Mouse (Mus musculus) gastrocnemius, adult 2 months (tissue): ENCODE measurements around the gene Prkcq. TPM values are rescaled to one million over a fixed set of nuclear protein-coding genes. Genes with fewer than 3 reads are reported as not detected.

Experiments
- DNase-seq: peaks from one replicate; pipeline ENCODE4 v3.0.0; 2022
- H3K27ac ChIP-seq: fragments of 200-600 bp; 2 replicates; pipeline ENCODE4 v1.8.1; 2022; ENCODE audit warnings: mild to moderate bottlenecking
- H3K4me3 ChIP-seq: fragments of 200-600 bp; 2 replicates; pipeline ENCODE4 v1.8.1; 2022; ENCODE audit warnings: mild to moderate bottlenecking, moderate library complexity
- CTCF ChIP-seq: fragments of 200-600 bp; IDR thresholded peaks from 2 replicates; pipeline ENCODE4 v1.8.1; 2022; ENCODE audit warnings: antibody characterized with exemption, mild to moderate bottlenecking, moderate library complexity
- intact Hi-C: fragments of 180-260 bp; cut with DNase I; formaldehyde crosslinking; loops from one replicate; pipeline ENCODE4 v1.15.1; 2025
- total RNA-seq, 2 experiments: library from RNA; stranded (reverse); gene quantifications; 2 replicates each; pipeline ENCODE4 v1.2.3; 2021

Prkcq gene
- total RNA-seq, 2 experiments from 2014 or later: 75.5 to 85.1 TPM

- no peak for TF ChIP-seq CTCF
- intact Hi-C loops: loop anchor here (10.0 kb wide), 2 partner anchors 113 to 173 kb away; partner anchors contain the start of gene Prkcq
Measured at GRCm38 (mm10) chr2:11287834-11288530, 116.1 kb downstream of the Prkcq start.

DNA sequence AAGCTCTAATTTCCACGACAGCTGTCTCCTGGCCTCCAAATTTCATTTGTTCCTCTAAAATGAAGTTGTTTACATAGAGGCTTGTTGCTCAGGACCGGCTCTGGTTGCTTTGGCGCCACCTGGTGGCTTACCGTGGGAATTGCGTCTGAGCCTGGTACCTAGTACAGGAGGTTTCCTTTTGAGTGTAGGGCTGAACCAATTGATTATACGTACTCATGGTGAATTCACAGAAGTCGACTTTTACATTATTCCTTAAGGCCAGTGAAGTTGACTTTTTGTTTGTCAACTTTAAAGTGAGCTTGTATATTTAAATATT is 116.6 kb downstream of the Prkcq start:
- intact Hi-C loops: loop anchor here (10.0 kb wide), 2 partner anchors 114 to 174 kb away; partner anchors contain the start of gene Prkcq
- Histone ChIP-seq H3K4me3 (peak overlapping the region; percentile 19; the same call in 1 of the 2 replicates), H3K27ac (no peak overlapping the region)
- TF ChIP-seq CTCF: peak; percentile 100
- peak; percentile 79 for DNase-seq

More at GRCm38 (mm10) chr2:11287834-11288530, 116.1 kb downstream of the Prkcq start:
- Histone ChIP-seq H3K4me3 (peak overlapping the region; percentile 19; the same call in 1 of the 2 replicates), H3K27ac (no peak overlapping the region)
- DNase-seq: no peak

- H3K4me3 ChIP-seq: no peak overlapping the region
- no peak for DNase-seq
- no peak for TF ChIP-seq CTCF
- intact Hi-C loops: no loop called here
- no peak overlapping the region for H3K27ac ChIP-seq
Measured at GRCm38 (mm10) chr2:11290931-11291330, 119.0 kb downstream of the Prkcq start.

GRCm38 (mm10) chr2:11291570-11292405 is 119.9 kb downstream of the Prkcq start:
- Histone ChIP-seq H3K4me3 (no peak overlapping the region), H3K27ac (no peak overlapping the region)
- TF ChIP-seq CTCF: no peak
- intact Hi-C loops: no loop called here
- no peak for DNase-seq

- no peak for TF ChIP-seq CTCF
- Histone ChIP-seq H3K27ac (no peak overlapping the region), H3K4me3 (no peak overlapping the region)
- no peak for DNase-seq
- intact Hi-C loops: no loop called here
Measured at GRCm38 (mm10) chr2:11293144-11293543, 121.2 kb downstream of the Prkcq start.

DNA sequence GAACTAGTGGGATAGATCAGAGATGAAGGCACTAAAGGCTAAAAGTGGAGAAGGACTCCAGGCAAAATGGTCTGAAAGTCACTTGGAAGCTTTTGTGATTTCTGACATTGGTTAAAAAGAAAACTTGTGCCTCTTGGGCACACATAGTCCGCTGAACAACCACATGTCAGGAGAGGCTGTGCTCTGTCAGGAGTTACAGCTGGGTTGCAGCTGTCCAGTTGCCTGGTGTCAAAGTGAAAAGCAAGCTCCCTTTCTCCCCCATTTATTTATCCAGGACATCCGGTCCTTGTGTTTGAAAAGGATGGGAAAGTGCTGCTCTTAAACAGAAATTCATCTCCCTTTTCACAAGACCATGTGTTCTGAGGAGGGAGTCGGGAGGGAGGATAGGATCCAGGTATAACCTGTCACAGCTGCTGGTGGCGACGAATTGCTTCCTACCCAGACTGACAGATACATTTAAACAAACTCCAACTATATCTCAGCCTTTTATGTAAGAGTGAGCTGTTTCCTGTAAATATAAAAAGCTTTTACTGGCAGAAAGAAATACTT is 122.8 kb downstream of the Prkcq start:
- no peak overlapping the region for H3K27ac ChIP-seq
- no peak for TF ChIP-seq CTCF
- DNase-seq: no peak
- intact Hi-C loops: no loop called here
- no peak overlapping the region for H3K4me3 ChIP-seq

- intact Hi-C loops: no loop called here
- TF ChIP-seq CTCF: no peak
- DNase-seq: no peak
- Histone ChIP-seq H3K27ac (no peak overlapping the region), H3K4me3 (no peak overlapping the region)
Measured at GRCm38 (mm10) chr2:11298811-11299210, 126.9 kb downstream of the Prkcq start.

GRCm38 (mm10) chr2:11299366-11299765 is 127.5 kb downstream of the Prkcq start:
- Histone ChIP-seq H3K4me3 (no peak overlapping the region), H3K27ac (no peak overlapping the region)
- intact Hi-C loops: no loop called here
- no peak for TF ChIP-seq CTCF
- DNase-seq: no peak

GRCm38 (mm10) chr2:11300362-11300761 is 128.5 kb downstream of the Prkcq start:
- Histone ChIP-seq H3K4me3 (no peak overlapping the region), H3K27ac (no peak overlapping the region)
- DNase-seq: no peak
- no peak for TF ChIP-seq CTCF
- intact Hi-C loops: no loop called here

GRCm38 (mm10) chr2:11320241-11320640 is 148.3 kb downstream of the Prkcq start:
- Histone ChIP-seq H3K4me3 (no peak overlapping the region), H3K27ac (no peak overlapping the region)
- DNase-seq: peak; percentile 34
- TF ChIP-seq CTCF: peak; percentile 72
- intact Hi-C loops: no loop called here

DNA sequence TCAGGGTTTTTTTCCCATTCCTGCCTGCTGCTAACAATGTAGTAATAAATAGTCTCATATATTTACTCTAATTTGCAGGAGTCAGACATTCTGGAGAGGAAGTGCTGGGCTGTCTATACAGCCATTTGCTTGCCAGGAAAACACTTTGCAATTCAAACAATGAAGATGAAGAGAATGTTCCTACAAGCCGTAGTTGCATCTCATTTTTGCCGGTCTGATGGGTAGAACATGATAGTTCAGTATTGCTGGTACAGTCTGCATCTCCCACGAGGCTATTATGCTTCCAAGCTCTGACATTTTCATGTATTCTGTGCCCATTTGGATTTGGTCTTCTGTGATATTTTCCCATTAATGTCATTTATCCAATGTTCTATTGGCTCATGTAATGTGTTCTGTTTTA is 150.5 kb downstream of the Prkcq start:
- Histone ChIP-seq H3K27ac (no peak overlapping the region), H3K4me3 (no peak overlapping the region)
- no peak for TF ChIP-seq CTCF
- intact Hi-C loops: no loop called here
- no peak for DNase-seq

- no peak for DNase-seq
- Histone ChIP-seq H3K27ac (no peak overlapping the region), H3K4me3 (no peak overlapping the region)
- intact Hi-C loops: no loop called here
- TF ChIP-seq CTCF: no peak
Measured at GRCm38 (mm10) chr2:11327280-11327679, 155.4 kb downstream of the Prkcq start.
